In genomic region chr9:45533253-45533652, GRCm38 (mm10) we compare ENCODE assay signal across 20 mouse cellular contexts.
"Had no signal": no experiment of that assay in that cellular context is flagged by ENCODE, and none has a peak within 500 bp of the region (broad histone marks: within the 10 kb centered on the region; RNA-seq: fewer than 3 reads in every experiment).

No protein-coding gene starts in this region.

- H3K36me3 ChIP-seq: midbrain, embryonic 10.5 days; midbrain, embryonic 12.5 days; neural tube, embryonic 12.5 days; neural tube, embryonic 15.5 days; stomach, embryonic 15.5 days had no signal

- H3K27me3 ChIP-seq: midbrain, embryonic 12.5 days; neural tube, embryonic 12.5 days; neural tube, embryonic 15.5 days; stomach, embryonic 15.5 days had no signal

- H3K4me3 ChIP-seq: midbrain, embryonic 10.5 days; midbrain, embryonic 12.5 days; myocyte; neural tube, embryonic 12.5 days; neural tube, embryonic 15.5 days; stomach, embryonic 15.5 days had no signal

- H3K27ac ChIP-seq: liver, embryonic 14.5 days; midbrain, embryonic 12.5 days; neural tube, embryonic 12.5 days; stomach, embryonic 15.5 days; stomach, postnatal 0 days had no signal

- DNase-seq: lung, adult 18-20 months; lung, embryonic 14.5 days; lung, postnatal 10 days; lung, postnatal 4 days; midbrain, embryonic 14.5 days; retina, postnatal 1 day; right cerebral cortex, adult 18-20 months; right cerebral cortex, postnatal 25 days; right cerebral cortex, postnatal 4 days; spleen, adult 18-20 months; thymus, adult 2 months; thymus, postnatal 36 days had no signal
